Mouse (Mus musculus) intestine, postnatal 0 days (tissue): Measurements from ENCODE around the gene Sar1a. TPM values are rescaled to one million over a fixed set of nuclear protein-coding genes. Genes with fewer than 3 reads are reported as not detected.

Experiments used
- ATAC-seq: fragments of 200-750 bp; cut with Nextera tagmentation; 2 replicates; pipeline ENCODE4 v1.8.0; 2017; ENCODE audit warnings: mild to moderate bottlenecking, moderate TSS enrichment, moderate library complexity
- H3K27ac ChIP-seq: fragments of 300-500 bp; sonication (generic); 2 replicates; pipeline ENCODE4 v1.5.1; 2014; ENCODE audit warnings: mild to moderate bottlenecking, low read depth, low read length, moderate library complexity
- H3K27me3 ChIP-seq: fragments of 300-500 bp; sonication (generic); replicated peaks from 2 replicates; pipeline ENCODE4 v1.6.1; 2014; ENCODE audit warnings: low read length, mixed read lengths; ENCODE audit not compliant: control insufficient read depth, insufficient read depth
- H3K36me3 ChIP-seq: fragments of 300-500 bp; sonication (generic); 2 replicates; pipeline ENCODE4 v1.6.1; 2014; ENCODE audit warnings: mild to moderate bottlenecking, moderate library complexity; ENCODE audit not compliant: control insufficient read depth, insufficient read depth
- H3K4me1 ChIP-seq: fragments of 300-500 bp; sonication (generic); replicated peaks from 2 replicates; pipeline ENCODE4 v1.6.1; 2014; ENCODE audit warnings: antibody characterized with exemption, low read length, mixed read lengths; ENCODE audit not compliant: control insufficient read depth, insufficient read depth
- H3K4me2 ChIP-seq: fragments of 300-500 bp; sonication (generic); replicated peaks from 2 replicates; pipeline ENCODE4 v1.6.1; 2014; ENCODE audit warnings: low read depth, mild to moderate bottlenecking, moderate library complexity
- H3K4me3 ChIP-seq: fragments of 300-500 bp; sonication (generic); 2 replicates; pipeline ENCODE4 v1.5.1; 2014; ENCODE audit warnings: low read depth, low read length
- H3K9ac ChIP-seq: fragments of 300-500 bp; sonication (generic); 2 replicates; pipeline ENCODE4 v1.6.1; 2014; ENCODE audit warnings: mild to moderate bottlenecking, low read depth, low read length
- H3K9me3 ChIP-seq: fragments of 300-500 bp; sonication (generic); 2 replicates; pipeline ENCODE4 v1.6.1; 2016; ENCODE audit warnings: mixed run types; ENCODE audit not compliant: control insufficient read depth
- CTCF ChIP-seq: sonication (generic); IDR thresholded peaks from 2 replicates; pipeline ENCODE4 v1.5.1; 2016; ENCODE audit warnings: low read depth, mild to moderate bottlenecking, control low read depth, antibody characterized with exemption, moderate library complexity
- WGBS: fragments of 180-500 bp; shearing (Covaris S2); extraction: QIAGEN DNeasy Blood & Tissue Kit; methylation state at CpG from one replicate; pipeline ENCODE4 v1.1.7; 2014; 5-methylcytosine and 5-hydroxymethylcytosine counted together
- polyA plus RNA-seq: library from polyadenylated mRNA; unstranded; fragments of >200 nt; fragmentation: Nextera tagmentation; extraction: Ambion mirVana; gene quantifications from 2 replicates; pipeline ENCODE4 v1.2.1, GENCODE M21; 2015

The Sar1a gene
- polyA plus RNA-seq, 1 experiment from 2014 or later, result 111 TPM

GRCm38 (mm10) chr10:61730171-61730570 lies 50.1 kb downstream of the Sar1a start:
- no peak for ATAC-seq
- no peak for TF ChIP-seq CTCF
- Histone ChIP-seq H3K27ac (no peak overlapping the region), H3K27me3 (no peaks in the 10 kb centered on the region), H3K4me2 (no peak overlapping the region), H3K4me3 (no peak overlapping the region), H3K9me3 (no peaks in the 10 kb centered on the region), H3K4me1 (no peaks in the 10 kb centered on the region), H3K36me3 (peaks cover 28% of the 10 kb centered on the region; the same call in 1 of the 2 replicates), H3K9ac (no peak overlapping the region)
- WGBS, result 97% methylated on average over 6 of the region's 6 CpGs

DNA sequence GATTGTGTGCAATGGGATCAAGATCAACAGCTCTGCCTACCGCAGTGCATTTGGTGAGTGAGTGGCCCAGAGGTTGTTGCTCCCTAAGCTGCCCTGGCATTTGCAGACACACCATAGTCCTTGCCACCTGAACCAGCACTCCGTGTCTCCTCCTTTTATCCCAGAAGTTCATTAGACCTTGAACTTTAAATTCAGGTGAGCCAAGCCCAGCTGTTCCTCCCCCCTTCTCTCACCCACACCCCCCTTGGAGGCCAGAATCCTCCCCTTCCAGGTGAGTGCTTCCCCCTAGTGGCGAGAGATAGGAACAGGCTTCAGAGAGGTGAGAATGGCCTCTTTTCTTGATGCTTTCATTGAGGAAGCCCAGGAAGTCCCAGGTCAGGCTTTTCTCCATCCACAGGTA lies 54.3 kb downstream of the Sar1a start:
- Histone ChIP-seq H3K27me3 (no peaks in the 10 kb centered on the region), H3K4me3 (no peak overlapping the region), H3K27ac (no peak overlapping the region), H3K36me3 (peaks cover 21% of the 10 kb centered on the region; the same call in 1 of the 2 replicates), H3K4me2 (no peak overlapping the region), H3K9me3 (no peaks in the 10 kb centered on the region), H3K4me1 (no peaks in the 10 kb centered on the region), H3K9ac (no peak overlapping the region)
- peak; percentile 76 for ATAC-seq
- WGBS, result 23% methylated on average over 3 of the region's 3 CpGs
- TF ChIP-seq CTCF, result peak; percentile 93

- no peak overlapping the region for H3K4me2 ChIP-seq
- H3K4me1 ChIP-seq, result no peaks in the 10 kb centered on the region
- no peak overlapping the region for H3K9ac ChIP-seq
- no peak for ATAC-seq
- H3K27ac ChIP-seq, result no peak overlapping the region
- H3K27me3 ChIP-seq, result no peaks in the 10 kb centered on the region
- TF ChIP-seq CTCF, result no peak
- H3K4me3 ChIP-seq, result no peak overlapping the region
- WGBS, result 70% methylated on average over 10 of the region's 10 CpGs
- H3K36me3 ChIP-seq, result peaks cover 22% of the 10 kb centered on the region; the same call in 1 of the 2 replicates
- no peaks in the 10 kb centered on the region for H3K9me3 ChIP-seq
Observed at GRCm38 (mm10) chr10:61736671-61737078, 56.6 kb downstream of the Sar1a start.

DNA sequence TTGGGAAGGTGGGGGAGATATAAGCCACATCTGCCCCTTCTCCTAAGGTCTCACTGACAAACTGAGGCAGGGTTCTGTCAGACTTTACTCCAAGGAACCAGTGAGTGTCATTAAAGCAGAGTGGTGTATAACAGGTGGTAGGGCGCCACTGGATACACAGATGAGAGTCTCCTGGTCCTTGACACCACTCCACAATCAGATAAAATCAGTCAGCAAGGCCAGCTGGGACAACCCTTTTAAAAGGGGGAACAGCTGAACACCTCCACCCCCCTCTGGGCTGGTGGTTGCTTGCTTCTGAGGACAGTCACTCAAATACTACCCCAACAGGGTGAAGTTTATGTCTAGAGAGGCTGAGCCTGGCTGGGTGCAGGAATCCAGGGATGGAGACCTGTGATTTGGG lies 57.4 kb downstream of the Sar1a start:
- no peak for TF ChIP-seq CTCF
- H3K9me3 ChIP-seq, result no peaks in the 10 kb centered on the region
- H3K27ac ChIP-seq, result no peak overlapping the region; the same call in 1 of the 2 replicates
- H3K4me3 ChIP-seq, result no peak overlapping the region
- no peak for ATAC-seq
- no peaks in the 10 kb centered on the region for H3K4me1 ChIP-seq
- H3K36me3 ChIP-seq, result peaks cover 27% of the 10 kb centered on the region; the same call in 1 of the 2 replicates
- H3K4me2 ChIP-seq, result no peak overlapping the region
- 87% methylated on average over 1 of the region's 1 CpGs for WGBS
- no peak overlapping the region for H3K9ac ChIP-seq
- no peaks in the 10 kb centered on the region for H3K27me3 ChIP-seq

- 92% methylated on average over 4 of the region's 4 CpGs for WGBS
- Histone ChIP-seq H3K4me1 (no peaks in the 10 kb centered on the region), H3K36me3 (peaks cover 28% of the 10 kb centered on the region; the same call in 1 of the 2 replicates), H3K4me3 (no peak overlapping the region), H3K27me3 (no peaks in the 10 kb centered on the region), H3K9ac (no peak overlapping the region), H3K27ac (no peak overlapping the region), H3K9me3 (no peaks in the 10 kb centered on the region), H3K4me2 (no peak overlapping the region)
- ATAC-seq, result no peak
- no peak for TF ChIP-seq CTCF
Observed at GRCm38 (mm10) chr10:61738126-61738525, 58.0 kb downstream of the Sar1a start.

GRCm38 (mm10) chr10:61741306-61741705 lies 61.2 kb downstream of the Sar1a start:
- Histone ChIP-seq H3K36me3 (peaks cover 39% of the 10 kb centered on the region; the same call in 1 of the 2 replicates), H3K27me3 (no peaks in the 10 kb centered on the region), H3K4me2 (no peak overlapping the region), H3K4me1 (no peaks in the 10 kb centered on the region), H3K9me3 (no peaks in the 10 kb centered on the region), H3K9ac (no peak overlapping the region), H3K4me3 (no peak overlapping the region), H3K27ac (no peak overlapping the region)
- TF ChIP-seq CTCF, result no peak
- no peak for ATAC-seq
- 89% methylated on average over 1 of the region's 1 CpGs for WGBS

DNA sequence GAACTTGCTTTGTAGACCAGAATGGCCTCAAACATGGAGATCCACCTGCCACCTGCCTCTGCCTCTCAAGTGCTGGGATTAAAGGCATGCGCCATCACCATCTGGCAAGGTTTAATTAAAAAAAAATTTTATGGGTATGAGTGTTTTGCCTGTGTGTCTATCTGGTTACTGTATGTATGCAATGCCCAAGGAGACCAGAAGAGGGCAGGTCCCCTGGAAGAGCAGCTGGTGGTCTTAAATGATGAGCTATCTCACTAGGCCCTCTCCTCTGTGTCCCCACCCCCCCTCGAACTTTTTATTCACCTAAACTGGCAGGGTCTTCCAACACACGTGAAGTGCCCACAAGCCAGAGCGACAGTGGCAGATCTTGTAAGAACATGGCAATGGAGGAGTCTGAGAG lies 61.8 kb downstream of the Sar1a start:
- 90% methylated on average over 4 of the region's 4 CpGs for WGBS

More for the DNA sequence above, 61.8 kb downstream of the Sar1a start:
- peak; percentile 54 for TF ChIP-seq CTCF
- Histone ChIP-seq H3K4me3 (no peak overlapping the region), H3K9ac (no peak overlapping the region), H3K9me3 (no peaks in the 10 kb centered on the region), H3K36me3 (peaks cover 43% of the 10 kb centered on the region; the same call in 1 of the 2 replicates), H3K27me3 (no peaks in the 10 kb centered on the region), H3K27ac (no peak overlapping the region), H3K4me1 (no peaks in the 10 kb centered on the region), H3K4me2 (no peak overlapping the region)
- no peak for ATAC-seq
